Mouse (Mus musculus) stomach, postnatal 0 days (tissue): ENCODE measurements around the gene Pgpep1l.

Source experiments
- CTCF ChIP-seq: IDR thresholded peaks from 2 replicates; pipeline ENCODE4 v1.5.1; 2016; ENCODE audit warnings: antibody characterized with exemption, low read depth, mild to moderate bottlenecking, moderate library complexity
- EP300 ChIP-seq: optimal IDR thresholded peaks from 2 replicates; pipeline ENCODE3; 2016; ENCODE audit warnings: antibody characterized with exemption

DNA sequence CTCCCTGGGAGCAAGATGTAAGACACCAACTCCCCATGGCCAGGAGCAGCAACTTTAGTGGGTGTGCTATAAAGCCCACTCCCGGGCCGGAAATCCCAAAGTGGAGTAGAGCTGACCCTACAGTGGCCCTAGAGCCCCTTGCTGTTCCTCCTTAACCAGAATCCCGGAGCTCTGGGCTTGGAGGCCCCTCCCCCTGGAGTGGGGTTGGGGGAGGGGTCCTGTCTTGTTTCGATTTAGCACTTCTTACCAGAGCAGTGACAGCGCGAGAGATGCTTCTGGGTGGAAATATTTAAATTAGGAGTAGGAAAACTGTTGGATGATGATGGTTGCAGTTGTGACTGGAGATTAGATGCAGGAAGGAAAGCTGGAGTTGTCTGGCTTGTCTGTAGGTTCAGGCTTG is 35.5 kb downstream of the Pgpep1l start:
- TF ChIP-seq CTCF (no peak), EP300 (no peak)
